In genomic region chr3:57294742-57295525, GRCm38 (mm10) we compare ENCODE assay signal across 7 mouse cellular contexts. TPM values are rescaled to one million over a fixed set of nuclear protein-coding genes. Genes with fewer than 3 reads are reported as not detected.
DNase-seq lines count a peak whose midpoint lies in the region; ATAC-seq lines count a peak whose summit lies in the region.

No protein-coding gene starts in this region.

- no peaks in the 10 kb centered on the region for H3K9me3 ChIP-seq in embryonic facial prominence, embryonic 10.5 days
- H3K9me3 ChIP-seq in heart, embryonic 13.5 days = no peaks in the 10 kb centered on the region
- no peaks in the 10 kb centered on the region for H3K9me3 ChIP-seq in kidney, embryonic 16.5 days (ENCODE audit: low read length)

- no peaks in the 10 kb centered on the region for H3K36me3 ChIP-seq in embryonic facial prominence, embryonic 10.5 days (replicated peaks)
- H3K36me3 ChIP-seq in heart, embryonic 13.5 days = no peaks in the 10 kb centered on the region; the same call in 1 of the 2 replicates
- H3K36me3 ChIP-seq in kidney, embryonic 16.5 days (ENCODE audit: insufficient read depth, low read length) = no peaks in the 10 kb centered on the region; the same call in 1 of the 2 replicates

- peak overlapping the region; percentile 80 for H3K9ac ChIP-seq in heart, embryonic 13.5 days
- peak overlapping the region; percentile 56 for H3K9ac ChIP-seq in kidney, embryonic 16.5 days (replicated peaks; ENCODE audit: low read length)

- H3K4me2 ChIP-seq in heart, embryonic 13.5 days = peak overlapping the region; percentile 58
- H3K4me2 ChIP-seq in kidney, embryonic 16.5 days (replicated peaks; ENCODE audit: low read depth, low read length) = peak overlapping the region; percentile 44

- 75% methylated on average over 21 of the region's 21 CpGs for WGBS in embryonic facial prominence, embryonic 10.5 days
- WGBS in heart, embryonic 13.5 days = 51% methylated on average over 21 of the region's 21 CpGs
- WGBS in kidney, embryonic 16.5 days = 26% methylated on average over 21 of the region's 21 CpGs

- no peaks in the 10 kb centered on the region for H3K27me3 ChIP-seq in embryonic facial prominence, embryonic 10.5 days (replicated peaks; ENCODE audit: low read depth, poor library complexity, severe bottlenecking)
- H3K27me3 ChIP-seq in heart, embryonic 13.5 days (replicated peaks) = no peaks in the 10 kb centered on the region
- H3K27me3 ChIP-seq in kidney, embryonic 16.5 days (ENCODE audit: insufficient read depth, low read length) = no peaks in the 10 kb centered on the region

- DNase-seq in urinary bladder, adult 18-20 months (ENCODE audit: low spot score in 2 of 2) = peak; percentile 11 to 31
- no peak for DNase-seq in urinary bladder, postnatal 10 days (ENCODE audit: low spot score)
- DNase-seq in embryonic facial prominence, embryonic 10.5 days (ENCODE audit: low spot score) = no peak
- DNase-seq in Muller cell, postnatal 12 days (ENCODE audit: inconsistent ontology term) = no peak

- no peak; the same call in 1 of the 2 replicates for ATAC-seq in heart, embryonic 13.5 days (ENCODE audit: extremely low read depth, insufficient number of reproducible peaks, low FRiP score, low TSS enrichment)
- ATAC-seq in kidney, embryonic 16.5 days (ENCODE audit: low FRiP score, low TSS enrichment) = peak; percentile 77
- ATAC-seq in megakaryocyte, adult 5-6 weeks (ENCODE audit: poor library complexity, severe bottlenecking) = 0 out of 2 replicates have a peak, but pooled peaks have one; percentile 15

- H3K27ac ChIP-seq in embryonic facial prominence, embryonic 10.5 days (replicated peaks) = peak overlapping the region; percentile 57; the same call in 1 of the 2 replicates
- H3K27ac ChIP-seq in heart, embryonic 13.5 days (replicated peaks) = peak overlapping the region; percentile 90
- peak overlapping the region; percentile 89 for H3K27ac ChIP-seq in kidney, embryonic 16.5 days (ENCODE audit: low read length)

- H3K4me3 ChIP-seq in embryonic facial prominence, embryonic 10.5 days = no peak overlapping the region
- peak overlapping the region; percentile 49 for H3K4me3 ChIP-seq in heart, embryonic 13.5 days
- peak overlapping the region; percentile 39 for H3K4me3 ChIP-seq in kidney, embryonic 16.5 days (ENCODE audit: low read length)

- H3K4me1 ChIP-seq in embryonic facial prominence, embryonic 10.5 days = peaks cover 22% of the 10 kb centered on the region
- H3K4me1 ChIP-seq in heart, embryonic 13.5 days = peaks cover 17% of the 10 kb centered on the region
- peaks cover 19% of the 10 kb centered on the region for H3K4me1 ChIP-seq in kidney, embryonic 16.5 days (ENCODE audit: insufficient read depth, low read length)

RNA-seq across cellular contexts. Expression of gene Tm4sf1, which starts 6.9 kb away (rescaled TPM):
- polyA plus RNA-seq in embryonic facial prominence, embryonic 10.5 days (2016; fragmentation: Nextera tagmentation; extraction: Ambion mirVana) = 4.1 and 7.9 TPM in 2 replicates
- polyA plus RNA-seq in heart, embryonic 13.5 days (2015; fragmentation: Nextera tagmentation; extraction: Ambion mirVana) = 205 and 242 TPM in 2 replicates
- polyA plus RNA-seq in kidney, embryonic 16.5 days (2015; fragmentation: Nextera tagmentation; extraction: Ambion mirVana) = 227 and 249 TPM in 2 replicates
- not detected in 2 replicates for total RNA-seq in megakaryocyte, adult 5-6 weeks (2015)
- 0.95 TPM in 1 of 2 replicates, not detected in the other for total RNA-seq in megakaryocyte, adult 5-6 weeks (2017)

Comparison
In these comparisons a context has a peak if more than half of its experiments do, and no peak if none do; other contexts are left out.
1. DNase-seq: peak in urinary bladder, adult 18-20 months (2 of 2); none in urinary bladder, postnatal 10 days (single experiment), embryonic facial prominence, embryonic 10.5 days (single experiment) and Muller cell, postnatal 12 days (single experiment).
2. RNA of gene Tm4sf1, which starts 6.9 kb away (polyA plus RNA-seq): 227 to 249 TPM in kidney, embryonic 16.5 days and 205 to 242 TPM in heart, embryonic 13.5 days; 4.1 to 7.9 TPM in embryonic facial prominence, embryonic 10.5 days; every median in the first group is over 10 times any median in the second.
3. Peak in every context shown above with its lines, with median percentiles within 50 percentile points of each other: H3K27ac ChIP-seq.